Mouse (Mus musculus) myocyte (in vitro differentiated cells): ENCODE data around the gene Fabp3.
A peak's percentile ranks its signal among the peaks of the same experiment; 100 is the strongest.

Experiments used
- MAX ChIP-seq: IDR thresholded peaks from one replicate; pipeline ENCODE4 v1.6.1; 2011; ENCODE audit warnings: low read depth, mild to moderate bottlenecking, control low read depth
- MYOG ChIP-seq, 3 experiments: IDR thresholded peaks; one replicate each; pipeline ENCODE4 v1.6.1; 2011; ENCODE audit warnings: control low read depth in 2 of 3, low read depth in 2 of 3, mild to moderate bottlenecking in 2 of 3; ENCODE audit not compliant: insufficient read length in 2 of 3, control insufficient read depth in 1 of 3, insufficient read depth in 1 of 3
- POLR2A ChIP-seq: IDR thresholded peaks from one replicate; pipeline ENCODE4 v1.6.1; 2011; ENCODE audit warnings: low read depth, mild to moderate bottlenecking, control low read depth, moderate library complexity; ENCODE audit not compliant: insufficient read length
- REST ChIP-seq: IDR thresholded peaks from one replicate; pipeline ENCODE4 v1.6.1; 2011; ENCODE audit warnings: mild to moderate bottlenecking, control low read depth, moderate library complexity; ENCODE audit not compliant: insufficient read depth, insufficient read length
- USF1 ChIP-seq: IDR thresholded peaks from one replicate; pipeline ENCODE4 v1.6.1; 2011; ENCODE audit warnings: low read depth, mild to moderate bottlenecking, control low read depth, moderate library complexity

DNA sequence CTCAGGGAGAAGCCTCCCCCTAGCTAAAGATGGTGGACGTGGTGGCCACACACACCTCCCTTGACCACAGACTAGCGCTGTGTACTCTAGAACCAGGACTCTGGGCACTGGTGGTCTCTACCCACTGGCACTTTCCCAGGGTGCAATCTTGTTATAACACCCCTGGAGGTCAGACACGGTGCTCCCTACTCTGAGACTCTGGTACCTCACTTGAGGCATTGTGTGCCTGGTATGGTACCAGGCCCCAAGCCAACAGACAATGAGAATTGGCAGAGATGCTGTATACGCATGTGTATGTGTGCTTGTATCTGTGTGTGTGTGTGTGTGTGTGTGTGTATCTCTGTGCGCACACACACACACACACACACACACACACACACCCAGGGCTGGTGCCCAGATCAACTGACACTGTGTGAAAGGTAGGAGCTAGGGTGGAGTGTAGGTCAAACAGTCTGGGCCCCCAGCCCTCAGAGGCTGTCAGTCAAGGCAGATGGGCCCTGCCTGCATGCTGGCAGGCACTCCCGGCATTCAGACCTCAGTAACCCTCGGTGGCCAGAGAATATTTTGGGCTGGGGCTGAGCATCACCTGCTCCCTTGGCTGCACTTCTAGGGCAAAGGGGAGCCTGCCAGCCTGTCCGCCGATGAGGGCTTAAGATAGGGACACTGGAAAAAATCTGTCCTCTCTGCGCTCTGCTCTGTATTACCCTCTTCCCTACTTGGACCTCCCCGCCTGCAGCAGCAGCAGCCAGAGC lies 9.3 kb upstream of the Fabp3 start:
- no peak for TF ChIP-seq POLR2A
- TF ChIP-seq REST, result no peak
- TF ChIP-seq USF1, result no peak
- TF ChIP-seq MYOG (IDR thresholded peaks at IDR 0.05; ENCODE audit: control insufficient read depth in 1 of 3, insufficient read depth in 1 of 3, insufficient read length in 2 of 3, low read depth in 2 of 3), result peak in 1 of 3 experiments; percentile 10
- TF ChIP-seq MAX, result no peak
